In genomic region chr13:52162676-52163075, GRCm38 (mm10) we compare ENCODE assay signal across 16 mouse cellular contexts.
"Had no signal": no experiment of that assay in that cellular context is flagged by ENCODE, and none has a peak within 500 bp of the region (broad histone marks: within the 10 kb centered on the region; RNA-seq: fewer than 3 reads in every experiment).

No protein-coding gene starts in this region.

- H3K27ac ChIP-seq: liver, embryonic 15.5 days; lung, embryonic 15.5 days; macrophage; midbrain, embryonic 12.5 days; midbrain, embryonic 15.5 days; neural tube, embryonic 12.5 days had no signal

- DNase-seq: liver, postnatal 0 days; lung, adult 2 months; lung, postnatal 14 days; lung, postnatal 36 days; right cerebral cortex, postnatal 14 days; spleen, adult 18-20 months; thymus, adult 18-20 months; thymus, postnatal 25 days; thymus, postnatal 4 days had no signal

- H3K27me3 ChIP-seq: liver, embryonic 15.5 days; lung, embryonic 15.5 days; midbrain, embryonic 12.5 days; midbrain, embryonic 15.5 days; neural tube, embryonic 12.5 days had no signal

- H3K36me3 ChIP-seq: liver, embryonic 15.5 days; lung, embryonic 15.5 days; midbrain, embryonic 12.5 days; midbrain, embryonic 15.5 days; neural tube, embryonic 12.5 days had no signal

- H3K9me3 ChIP-seq: liver, embryonic 15.5 days; lung, embryonic 15.5 days; megakaryocyte, embryonic 14.5 days; midbrain, embryonic 12.5 days; midbrain, embryonic 15.5 days; neural tube, embryonic 12.5 days had no signal

- H3K4me2 ChIP-seq: liver, embryonic 15.5 days; lung, embryonic 15.5 days; midbrain, embryonic 12.5 days; midbrain, embryonic 15.5 days; neural tube, embryonic 12.5 days had no signal

- H3K4me3 ChIP-seq: liver, embryonic 15.5 days; lung, embryonic 15.5 days; megakaryocyte, embryonic 14.5 days; midbrain, embryonic 12.5 days; midbrain, embryonic 15.5 days; neural tube, embryonic 12.5 days had no signal

- H3K4me1 ChIP-seq: liver, embryonic 15.5 days; lung, embryonic 15.5 days; midbrain, embryonic 12.5 days; midbrain, embryonic 15.5 days; neural tube, embryonic 12.5 days had no signal

- H3K9ac ChIP-seq: liver, embryonic 15.5 days; liver, postnatal 0 days; lung, embryonic 15.5 days; midbrain, embryonic 12.5 days; midbrain, embryonic 15.5 days; neural tube, embryonic 12.5 days had no signal
